Mouse (Mus musculus): ENCODE data around the gene Tmem174. TPM values are rescaled to one million over a fixed set of nuclear protein-coding genes. Genes with fewer than 3 reads are reported as not detected.

The Tmem174 gene
- polyA plus RNA-seq (2014; fragmentation: Nextera tagmentation; extraction: Ambion mirVana) = not detected in 2 replicates

DNA sequence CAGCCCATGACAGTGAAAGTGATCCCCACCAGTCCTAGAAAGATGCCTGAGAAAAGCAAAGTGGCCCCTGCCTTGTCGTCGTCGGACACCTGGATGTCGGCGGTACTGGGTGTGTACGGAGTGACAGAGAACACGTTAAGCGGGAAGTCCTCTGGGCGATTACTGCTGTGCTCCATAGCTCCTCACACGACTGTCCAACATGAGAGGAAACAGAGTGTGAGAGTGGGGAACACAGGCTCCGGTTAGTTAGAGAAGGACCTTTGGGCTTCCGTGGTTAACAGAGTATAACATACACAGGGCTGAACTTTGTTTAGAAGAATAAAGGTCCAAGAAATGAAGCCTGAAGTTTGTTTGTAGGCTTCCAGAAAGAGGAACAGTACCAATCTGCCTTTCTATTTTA, at the start of gene Tmem174:
Gene Tmem174 (minus strand): TSS at position 266 of the 400 bp plus-strand sequence.
- no peaks in the 10 kb centered on the region for H3K36me3 ChIP-seq (ENCODE audit: control insufficient read depth, insufficient read depth, low read length)
- H3K4me3 ChIP-seq (ENCODE audit: low read depth, low read length) = no peak within 1 kb of the TSS
- H3K4me2 ChIP-seq (ENCODE audit: low read length) = no peak within 1 kb of the TSS
- no peaks in the 10 kb centered on the region for H3K4me1 ChIP-seq (ENCODE audit: control insufficient read depth, insufficient read depth, low read length)
- DNase-seq (ENCODE audit: low spot score) (no peak), ATAC-seq (no peak)
- no peak within 1 kb of the TSS for H3K9ac ChIP-seq (ENCODE audit: low read length)
- no peak within 1 kb of the TSS for H3K27ac ChIP-seq (ENCODE audit: low read depth, low read length)
- H3K27me3 ChIP-seq (replicated peaks; ENCODE audit: control insufficient read depth, insufficient read depth, low read length) = no peaks in the 10 kb centered on the region
- no peaks in the 10 kb centered on the region for H3K9me3 ChIP-seq (replicated peaks; ENCODE audit: control insufficient read depth, low read length)
- WGBS = 89% methylated on average over 12 of the region's 12 CpGs

DNA sequence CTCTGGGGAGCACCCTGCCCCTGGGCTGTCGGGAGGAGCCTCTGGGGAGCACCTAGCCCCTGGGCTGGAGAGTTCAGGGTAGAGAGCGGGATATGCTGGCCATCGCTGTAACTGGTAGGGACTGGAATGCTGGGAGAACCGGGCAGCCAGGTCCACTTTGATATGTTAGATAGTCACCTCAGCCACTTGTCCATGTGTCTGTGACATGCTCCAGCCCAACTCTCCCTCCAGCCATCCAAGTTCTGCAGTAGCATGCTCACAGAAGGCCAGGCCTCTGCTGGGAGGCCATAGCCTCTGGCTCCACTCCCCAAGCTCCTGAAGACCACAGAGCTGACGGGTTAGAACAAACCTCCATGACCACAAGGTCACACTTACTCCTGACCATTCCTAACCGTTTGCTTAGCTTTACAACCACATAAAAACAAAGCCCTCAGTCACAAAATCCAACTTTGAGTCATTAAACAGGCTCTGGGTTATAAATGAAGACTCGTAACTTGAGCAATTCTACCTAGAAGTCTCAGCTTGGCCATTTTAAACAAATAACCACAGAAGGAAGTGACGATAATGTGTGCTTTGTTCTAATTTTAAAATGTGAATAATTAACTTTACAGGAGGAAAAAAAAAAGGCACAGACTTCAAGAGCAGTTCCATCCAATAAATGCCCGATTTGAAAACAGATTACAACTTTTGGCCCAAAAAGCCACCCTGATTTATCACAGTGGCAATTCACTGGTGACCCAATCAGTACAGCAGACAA, 47.1 kb upstream of the Tmem174 start:
- no peaks in the 10 kb centered on the region for H3K27me3 ChIP-seq (replicated peaks; ENCODE audit: control insufficient read depth, insufficient read depth, low read length)
- no peak for DNase-seq (ENCODE audit: low spot score)
- no peaks in the 10 kb centered on the region for H3K4me1 ChIP-seq (ENCODE audit: control insufficient read depth, insufficient read depth, low read length)
- H3K4me2 ChIP-seq (ENCODE audit: low read length) = no peak overlapping the region
- H3K27ac ChIP-seq (ENCODE audit: low read depth, low read length) = no peak overlapping the region
- 88% methylated on average over 9 of the region's 9 CpGs for WGBS
- no peak overlapping the region for H3K9ac ChIP-seq (ENCODE audit: low read length)
- H3K9me3 ChIP-seq (replicated peaks; ENCODE audit: control insufficient read depth, low read length) = no peaks in the 10 kb centered on the region
- H3K36me3 ChIP-seq (ENCODE audit: control insufficient read depth, insufficient read depth, low read length) = no peaks in the 10 kb centered on the region
- no peak overlapping the region for H3K4me3 ChIP-seq (ENCODE audit: low read depth, low read length)
- ATAC-seq = no peak

DNA sequence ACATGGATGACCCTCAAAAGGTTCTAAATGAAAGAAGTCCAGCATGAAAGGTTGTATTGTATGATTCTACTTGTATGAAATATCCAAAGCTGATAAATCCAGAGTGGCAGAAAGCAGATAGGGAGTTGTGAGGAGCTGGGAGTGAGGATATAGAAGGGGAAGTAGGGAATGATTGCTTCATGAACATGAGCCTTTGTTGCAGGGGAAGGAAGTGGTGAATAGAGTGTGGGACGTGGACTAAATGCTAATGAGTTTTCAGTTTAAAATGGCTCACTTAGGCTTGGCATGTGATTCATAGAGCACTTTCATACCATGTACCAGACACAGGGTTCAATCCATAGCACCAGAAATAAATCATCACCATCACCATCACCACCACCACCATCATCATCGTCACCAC, 46.2 kb upstream of the Tmem174 start:
- no peaks in the 10 kb centered on the region for H3K9me3 ChIP-seq (replicated peaks; ENCODE audit: control insufficient read depth, low read length)
- no peak overlapping the region for H3K9ac ChIP-seq (ENCODE audit: low read length)
- ATAC-seq (no peak), DNase-seq (ENCODE audit: low spot score) (no peak)
- H3K4me3 ChIP-seq (ENCODE audit: low read depth, low read length) = no peak overlapping the region
- no peaks in the 10 kb centered on the region for H3K27me3 ChIP-seq (replicated peaks; ENCODE audit: control insufficient read depth, insufficient read depth, low read length)
- no peak overlapping the region for H3K4me2 ChIP-seq (ENCODE audit: low read length)
- 84% methylated on average over 2 of the region's 2 CpGs for WGBS
- H3K27ac ChIP-seq (ENCODE audit: low read depth, low read length) = no peak overlapping the region
- no peaks in the 10 kb centered on the region for H3K4me1 ChIP-seq (ENCODE audit: control insufficient read depth, insufficient read depth, low read length)
- no peaks in the 10 kb centered on the region for H3K36me3 ChIP-seq (ENCODE audit: control insufficient read depth, insufficient read depth, low read length)

DNA sequence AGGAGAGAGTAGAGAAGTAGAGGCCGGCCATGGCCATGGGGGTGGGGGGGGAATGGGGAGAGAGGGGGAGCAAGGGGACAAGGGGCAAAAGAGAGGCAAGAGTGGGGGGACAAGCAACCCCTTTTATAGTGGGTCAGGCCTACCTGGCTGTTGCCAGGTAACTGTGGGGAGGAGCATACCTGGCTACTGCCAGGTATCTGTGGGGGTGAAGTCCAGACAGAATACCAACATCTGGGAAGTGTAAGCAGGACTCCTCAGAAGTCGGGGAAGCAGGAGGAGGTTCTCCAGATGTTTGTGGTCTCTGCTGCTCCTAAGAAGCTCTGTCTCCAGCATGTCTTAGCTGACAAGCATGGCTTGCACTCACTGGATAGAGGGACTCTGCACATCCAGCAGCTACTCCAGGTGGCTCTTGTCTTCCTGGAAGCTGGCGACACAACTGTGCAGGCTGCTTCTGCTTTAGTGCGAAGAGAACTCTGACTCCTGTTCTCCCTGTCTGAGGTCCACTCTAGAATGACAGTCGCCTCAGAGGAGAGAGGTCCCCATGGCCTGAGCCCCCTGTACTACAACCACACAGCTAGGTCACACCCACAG, 43.4 kb upstream of the Tmem174 start:
- H3K27me3 ChIP-seq (replicated peaks; ENCODE audit: control insufficient read depth, insufficient read depth, low read length) = no peaks in the 10 kb centered on the region
- H3K27ac ChIP-seq (ENCODE audit: low read depth, low read length) = no peak overlapping the region
- ATAC-seq (no peak), DNase-seq (ENCODE audit: low spot score) (no peak)
- no peaks in the 10 kb centered on the region for H3K9me3 ChIP-seq (replicated peaks; ENCODE audit: control insufficient read depth, low read length)
- WGBS = 88% methylated on average over 5 of the region's 5 CpGs
- no peak overlapping the region for H3K4me3 ChIP-seq (ENCODE audit: low read depth, low read length)
- H3K9ac ChIP-seq (ENCODE audit: low read length) = no peak overlapping the region
- no peak overlapping the region for H3K4me2 ChIP-seq (ENCODE audit: low read length)
- H3K36me3 ChIP-seq (ENCODE audit: control insufficient read depth, insufficient read depth, low read length) = no peaks in the 10 kb centered on the region
- no peaks in the 10 kb centered on the region for H3K4me1 ChIP-seq (ENCODE audit: control insufficient read depth, insufficient read depth, low read length)

DNA sequence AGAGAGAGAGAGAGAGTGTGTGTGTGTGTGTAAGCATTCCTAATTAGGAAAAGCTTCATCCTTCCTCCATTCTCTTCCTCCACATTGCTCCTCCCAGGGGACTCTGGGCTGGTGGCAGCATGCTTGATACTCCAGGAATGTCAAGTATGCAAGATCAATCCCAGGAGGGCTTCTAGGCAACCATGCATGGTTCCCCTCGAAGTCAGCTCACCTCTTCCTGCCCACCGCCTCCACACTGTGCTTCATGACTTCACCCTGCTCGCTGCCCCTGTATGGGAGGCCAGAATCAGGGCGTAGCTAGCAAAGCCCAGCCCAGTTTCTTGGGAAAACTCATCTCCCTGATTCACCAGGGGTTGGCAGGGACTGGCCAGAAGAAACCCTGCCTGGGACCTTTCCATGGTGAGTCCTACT, 42.4 kb upstream of the Tmem174 start:
- 62% methylated on average over 4 of the region's 4 CpGs for WGBS
- no peaks in the 10 kb centered on the region for H3K9me3 ChIP-seq (replicated peaks; ENCODE audit: control insufficient read depth, low read length)
- H3K27ac ChIP-seq (ENCODE audit: low read depth, low read length) = no peak overlapping the region
- no peaks in the 10 kb centered on the region for H3K27me3 ChIP-seq (replicated peaks; ENCODE audit: control insufficient read depth, insufficient read depth, low read length)
- DNase-seq (ENCODE audit: low spot score) = no peak
- no peak overlapping the region for H3K4me2 ChIP-seq (ENCODE audit: low read length)
- no peak overlapping the region for H3K4me3 ChIP-seq (ENCODE audit: low read depth, low read length)
- no peaks in the 10 kb centered on the region for H3K36me3 ChIP-seq (ENCODE audit: control insufficient read depth, insufficient read depth, low read length)
- no peak for ATAC-seq
- H3K4me1 ChIP-seq (ENCODE audit: control insufficient read depth, insufficient read depth, low read length) = no peaks in the 10 kb centered on the region
- no peak overlapping the region for H3K9ac ChIP-seq (ENCODE audit: low read length)

DNA sequence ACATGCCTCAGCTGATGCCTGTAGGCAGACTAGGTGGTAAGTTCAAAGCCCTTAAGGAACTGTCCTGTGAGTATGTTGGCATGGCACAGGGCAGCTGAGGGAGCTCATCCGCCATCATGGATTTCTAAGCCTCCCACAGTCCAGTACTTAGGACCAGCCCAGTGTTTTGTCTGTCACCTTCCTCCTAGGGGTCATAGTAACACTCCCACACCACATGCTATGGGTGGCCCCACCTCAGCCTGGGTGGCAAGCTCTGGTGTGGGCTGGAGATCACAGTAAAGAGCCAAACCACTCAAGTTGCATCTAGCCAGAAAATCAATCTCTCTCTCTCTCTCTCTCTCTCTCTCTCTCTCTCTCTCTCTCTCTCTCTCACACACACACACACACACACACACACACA, 42.0 kb upstream of the Tmem174 start:
- WGBS = 95% methylated on average over 1 of the region's 1 CpGs
- DNase-seq (ENCODE audit: low spot score) = no peak
- no peak overlapping the region for H3K4me2 ChIP-seq (ENCODE audit: low read length)
- H3K9ac ChIP-seq (ENCODE audit: low read length) = no peak overlapping the region
- no peaks in the 10 kb centered on the region for H3K36me3 ChIP-seq (ENCODE audit: control insufficient read depth, insufficient read depth, low read length)
- no peaks in the 10 kb centered on the region for H3K4me1 ChIP-seq (ENCODE audit: control insufficient read depth, insufficient read depth, low read length)
- H3K27me3 ChIP-seq (replicated peaks; ENCODE audit: control insufficient read depth, insufficient read depth, low read length) = no peaks in the 10 kb centered on the region
- H3K9me3 ChIP-seq (replicated peaks; ENCODE audit: control insufficient read depth, low read length) = no peaks in the 10 kb centered on the region
- no peak overlapping the region for H3K27ac ChIP-seq (ENCODE audit: low read depth, low read length)
- no peak overlapping the region for H3K4me3 ChIP-seq (ENCODE audit: low read depth, low read length)
- no peak for ATAC-seq

DNA sequence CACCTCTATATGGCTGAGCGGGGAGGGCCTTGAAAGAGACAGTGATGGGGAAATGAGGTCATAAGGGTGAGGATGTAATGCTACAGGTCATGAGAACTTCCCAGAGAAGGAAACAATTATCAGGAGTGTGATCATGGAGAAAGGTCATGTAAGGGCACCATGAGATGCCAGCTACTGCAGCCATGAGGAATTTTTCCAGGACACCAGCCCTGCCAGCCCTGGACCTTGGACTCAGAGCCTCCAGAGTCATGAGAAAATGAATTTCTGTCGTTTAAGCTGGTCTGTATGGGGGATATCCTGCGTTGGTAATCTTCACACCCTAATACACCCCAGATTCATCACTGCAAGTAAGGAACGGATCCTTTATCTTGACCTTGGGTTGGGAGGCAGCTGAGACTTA, 36.7 kb upstream of the Tmem174 start:
- Histone ChIP-seq H3K36me3 (ENCODE audit: control insufficient read depth, insufficient read depth, low read length) (no peaks in the 10 kb centered on the region), H3K9me3 (replicated peaks; ENCODE audit: control insufficient read depth, low read length) (no peaks in the 10 kb centered on the region), H3K9ac (ENCODE audit: low read length) (no peak overlapping the region), H3K4me3 (ENCODE audit: low read depth, low read length) (no peak overlapping the region), H3K27ac (ENCODE audit: low read depth, low read length) (no peak overlapping the region), H3K27me3 (replicated peaks; ENCODE audit: control insufficient read depth, insufficient read depth, low read length) (no peaks in the 10 kb centered on the region), H3K4me1 (ENCODE audit: control insufficient read depth, insufficient read depth, low read length) (no peaks in the 10 kb centered on the region), H3K4me2 (ENCODE audit: low read length) (no peak overlapping the region)
- ATAC-seq = no peak
- WGBS = 78% methylated on average over 4 of the region's 4 CpGs
- DNase-seq (ENCODE audit: low spot score) = no peak

DNA sequence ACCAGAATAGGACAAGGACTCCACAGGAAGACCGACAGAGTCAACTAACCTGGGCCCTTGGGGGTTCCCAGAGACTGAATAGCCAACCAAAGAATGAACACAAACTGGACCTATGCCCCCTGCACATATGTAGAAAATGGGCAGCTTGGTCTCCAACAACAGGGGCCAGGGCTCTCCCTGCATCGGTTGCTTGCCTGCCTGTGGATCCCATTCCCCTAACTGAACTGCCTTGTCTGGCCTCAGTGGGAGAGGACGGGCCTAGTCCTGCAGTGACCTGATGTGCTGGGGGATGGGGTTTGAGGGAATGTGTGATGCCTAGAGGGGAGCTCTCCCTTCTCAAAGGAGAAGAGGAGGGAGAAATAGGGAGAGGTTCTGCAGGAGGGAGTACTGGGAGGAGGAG, 32.1 kb upstream of the Tmem174 start:
- 67% methylated on average over 3 of the region's 3 CpGs for WGBS

DNA sequence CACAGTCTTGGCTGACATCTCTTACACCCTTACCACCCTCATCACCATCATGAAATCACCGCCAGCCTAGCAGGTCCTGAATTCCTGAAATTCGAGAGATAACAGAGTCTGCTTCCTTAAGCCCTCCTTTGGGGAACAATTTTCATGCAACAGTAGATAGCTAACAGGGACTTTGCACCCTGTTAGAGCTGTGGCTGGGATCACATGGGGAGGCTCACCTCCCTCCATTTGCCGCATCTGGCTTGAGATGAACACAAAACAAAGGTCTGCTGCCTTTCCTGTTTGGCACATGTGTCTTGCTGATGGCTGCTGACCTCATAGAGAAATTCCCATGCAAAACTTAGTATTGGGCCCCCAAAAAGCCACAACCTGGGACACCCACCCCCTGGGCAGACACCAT, 30.1 kb upstream of the Tmem174 start:
- Histone ChIP-seq H3K36me3 (ENCODE audit: control insufficient read depth, insufficient read depth, low read length) (no peaks in the 10 kb centered on the region), H3K4me1 (ENCODE audit: control insufficient read depth, insufficient read depth, low read length) (no peaks in the 10 kb centered on the region), H3K27ac (ENCODE audit: low read depth, low read length) (no peak overlapping the region), H3K4me3 (ENCODE audit: low read depth, low read length) (no peak overlapping the region), H3K4me2 (ENCODE audit: low read length) (no peak overlapping the region), H3K27me3 (replicated peaks; ENCODE audit: control insufficient read depth, insufficient read depth, low read length) (no peaks in the 10 kb centered on the region), H3K9ac (ENCODE audit: low read length) (no peak overlapping the region), H3K9me3 (replicated peaks; ENCODE audit: control insufficient read depth, low read length) (no peaks in the 10 kb centered on the region)
- ATAC-seq (no peak), DNase-seq (ENCODE audit: low spot score) (no peak)
- 81% methylated on average over 3 of the region's 3 CpGs for WGBS

More for the DNA sequence above, 32.1 kb upstream of the Tmem174 start:
- no peak overlapping the region for H3K4me3 ChIP-seq (ENCODE audit: low read depth, low read length)
- ATAC-seq = no peak
- DNase-seq (ENCODE audit: low spot score) = no peak
- H3K9ac ChIP-seq (ENCODE audit: low read length) = no peak overlapping the region
- no peaks in the 10 kb centered on the region for H3K9me3 ChIP-seq (replicated peaks; ENCODE audit: control insufficient read depth, low read length)
- no peaks in the 10 kb centered on the region for H3K27me3 ChIP-seq (replicated peaks; ENCODE audit: control insufficient read depth, insufficient read depth, low read length)
- H3K27ac ChIP-seq (ENCODE audit: low read depth, low read length) = no peak overlapping the region
- H3K36me3 ChIP-seq (ENCODE audit: control insufficient read depth, insufficient read depth, low read length) = no peaks in the 10 kb centered on the region
- H3K4me2 ChIP-seq (ENCODE audit: low read length) = no peak overlapping the region
- no peaks in the 10 kb centered on the region for H3K4me1 ChIP-seq (ENCODE audit: control insufficient read depth, insufficient read depth, low read length)

Measured in forebrain, embryonic 14.5 days (tissue).